Mouse (Mus musculus): Measurements from ENCODE around the gene Ttc7b. TPM values are rescaled to one million over a fixed set of nuclear protein-coding genes. Genes with fewer than 3 reads are reported as not detected.

Ttc7b gene
- polyA plus RNA-seq, 2 experiments = 1.3 to 3.5 TPM

DNA sequence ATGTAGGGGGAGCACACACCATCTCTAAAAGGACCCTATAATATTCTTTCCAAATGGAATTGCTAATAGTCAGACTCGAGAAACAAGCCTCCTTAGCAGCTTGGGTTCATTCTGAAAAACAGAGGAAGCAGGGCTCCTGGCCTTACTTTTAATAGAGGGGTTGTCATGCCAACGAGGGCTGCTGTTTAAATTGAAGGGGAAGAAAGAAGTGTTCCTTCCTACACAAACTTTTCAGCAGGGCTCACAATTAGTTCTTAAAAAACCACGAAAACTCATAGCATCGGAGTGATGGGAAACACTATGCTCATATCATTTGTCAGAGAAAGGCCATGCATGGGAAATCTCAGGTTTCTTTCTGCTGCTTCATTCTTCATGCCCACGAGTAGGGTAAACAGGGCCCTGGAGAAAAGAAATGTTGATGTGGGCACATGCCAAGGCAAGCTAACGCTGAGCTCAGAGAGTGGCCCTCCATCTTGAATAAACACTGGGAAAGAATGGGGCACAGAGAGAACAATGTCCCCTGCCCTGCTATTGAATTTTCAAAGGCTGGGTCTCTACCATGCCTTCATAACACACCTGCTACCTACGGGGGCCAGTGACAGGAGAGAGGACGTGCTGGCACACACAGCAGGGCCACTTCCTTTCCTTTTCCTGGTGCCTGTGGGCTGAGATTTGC lies 122.2 kb downstream of the Ttc7b start:
- no peak for TF ChIP-seq CTCF (IDR thresholded peaks at IDR 0.05; ENCODE audit: low read depth)
- TF ChIP-seq EP300 (IDR thresholded peaks at IDR 0.05; ENCODE audit: low read depth) = no peak
- Histone ChIP-seq H3K9ac (replicated peaks) (no peak overlapping the region), H3K4me2 (ENCODE audit: low read depth) (no peak overlapping the region), H3K9me3 (ENCODE audit: control insufficient read depth, low read length) (no peaks in the 10 kb centered on the region), H3K27ac (no peak overlapping the region), H3K27me3 (ENCODE audit: control insufficient read depth, insufficient read depth, low read length) (no peaks in the 10 kb centered on the region), H3K36me3 (replicated peaks; ENCODE audit: control insufficient read depth, insufficient read depth, low read depth) (no peaks in the 10 kb centered on the region), H3K4me1 (replicated peaks; ENCODE audit: control insufficient read depth in 2 of 2, insufficient read depth in 2 of 2, low read length in 1 of 2) (0 out of 4 replicates have a peak, but pooled peaks cover 0 to 4% of the 10 kb centered on the region in 2 experiments), H3K4me3 (ENCODE audit: insufficient read depth in 1 of 2, low read depth in 2 of 2, low read length in 2 of 2) (no peak overlapping the region)
- DNase-seq (ENCODE audit: low read depth in 3 of 3, low spot score in 3 of 3) (no peak), ATAC-seq (ENCODE audit: insufficient read depth) (no peak)
- 59% methylated on average over 8 of the region's 8 CpGs for WGBS (ENCODE audit: insufficient replicate concordance)

DNA sequence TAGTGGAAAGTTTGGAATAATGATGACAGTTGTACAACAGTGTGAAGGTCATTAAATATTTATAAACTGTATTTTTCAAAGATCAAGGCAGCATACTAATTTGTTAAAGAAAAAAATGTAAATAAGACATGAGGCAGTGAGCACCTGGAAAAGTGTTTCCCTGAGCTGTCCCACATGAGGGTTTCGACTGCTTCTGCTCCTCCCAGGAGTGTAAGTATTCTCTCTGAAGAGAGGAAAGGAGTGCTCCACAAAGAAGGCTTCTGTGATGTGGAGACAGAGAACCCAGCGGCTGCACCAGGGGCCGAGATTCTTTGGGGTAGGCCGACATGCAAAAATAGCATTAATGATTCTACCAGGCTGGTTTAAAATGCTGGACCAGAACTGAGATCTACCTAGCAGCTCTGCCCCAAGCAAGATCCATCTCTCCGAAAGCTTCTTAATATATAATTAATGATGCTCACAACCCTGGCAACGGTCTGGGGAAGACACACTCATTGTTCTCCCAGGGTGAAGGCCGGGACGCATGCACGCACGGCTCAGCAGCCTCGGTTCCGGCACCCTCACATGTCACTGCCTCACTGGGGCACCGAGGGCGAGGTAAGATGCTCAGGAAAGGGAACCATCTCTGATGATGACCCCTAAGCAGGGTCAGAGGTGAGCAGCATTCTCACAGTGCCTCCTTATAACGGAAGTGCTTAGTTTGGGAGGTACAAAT lies 123.0 kb downstream of the Ttc7b start:
- Histone ChIP-seq H3K4me1 (replicated peaks; ENCODE audit: control insufficient read depth in 2 of 2, insufficient read depth in 2 of 2, low read length in 1 of 2) (peaks cover 0 to 6% of the 10 kb centered on the region in 2 experiments; a peak in 1 of 4 replicates), H3K27ac (no peak overlapping the region), H3K9ac (replicated peaks) (no peak overlapping the region), H3K4me3 (ENCODE audit: insufficient read depth in 1 of 2, low read depth in 2 of 2, low read length in 2 of 2) (no peak overlapping the region), H3K4me2 (ENCODE audit: low read depth) (no peak overlapping the region), H3K27me3 (ENCODE audit: control insufficient read depth, insufficient read depth, low read length) (no peaks in the 10 kb centered on the region), H3K36me3 (replicated peaks; ENCODE audit: control insufficient read depth, insufficient read depth, low read depth) (no peaks in the 10 kb centered on the region), H3K9me3 (ENCODE audit: control insufficient read depth, low read length) (no peaks in the 10 kb centered on the region)
- DNase-seq (ENCODE audit: low read depth in 3 of 3, low spot score in 3 of 3) = no peak
- 75% methylated on average over 15 of the region's 15 CpGs for WGBS (ENCODE audit: insufficient replicate concordance)
- no peak for TF ChIP-seq CTCF (IDR thresholded peaks at IDR 0.05; ENCODE audit: low read depth)
- no peak for TF ChIP-seq EP300 (IDR thresholded peaks at IDR 0.05; ENCODE audit: low read depth)
- no peak for ATAC-seq (ENCODE audit: insufficient read depth)

DNA sequence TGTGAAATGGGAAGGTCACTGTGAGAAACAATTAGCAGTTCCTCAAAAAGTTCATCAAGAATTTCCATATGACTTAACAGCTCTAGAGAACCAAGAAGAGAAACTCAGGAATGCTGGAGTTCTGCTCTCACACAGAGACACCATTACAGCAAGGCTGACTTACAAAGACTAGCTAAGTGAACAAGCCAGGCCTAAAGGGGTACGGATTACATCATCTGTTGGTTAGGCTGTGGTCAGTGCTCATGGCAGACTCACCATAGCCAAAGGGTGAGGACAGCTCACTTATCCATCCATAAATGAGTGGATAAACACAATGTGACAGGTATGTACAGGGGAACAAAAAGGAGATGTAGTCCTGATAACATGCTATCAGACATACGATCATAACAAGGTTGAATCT lies 123.8 kb downstream of the Ttc7b start:
- Histone ChIP-seq H3K27ac (no peak overlapping the region), H3K9ac (replicated peaks) (no peak overlapping the region), H3K4me1 (replicated peaks; ENCODE audit: control insufficient read depth in 2 of 2, insufficient read depth in 2 of 2, low read length in 1 of 2) (peaks cover 0 to 6% of the 10 kb centered on the region in 2 experiments; a peak in 1 of 4 replicates), H3K4me3 (ENCODE audit: insufficient read depth in 1 of 2, low read depth in 2 of 2, low read length in 2 of 2) (no peak overlapping the region), H3K4me2 (ENCODE audit: low read depth) (no peak overlapping the region), H3K9me3 (ENCODE audit: control insufficient read depth, low read length) (no peaks in the 10 kb centered on the region), H3K27me3 (ENCODE audit: control insufficient read depth, insufficient read depth, low read length) (no peaks in the 10 kb centered on the region), H3K36me3 (replicated peaks; ENCODE audit: control insufficient read depth, insufficient read depth, low read depth) (no peaks in the 10 kb centered on the region)
- no peak for DNase-seq (ENCODE audit: low read depth in 3 of 3, low spot score in 3 of 3)
- no peak for ATAC-seq (ENCODE audit: insufficient read depth)
- WGBS (ENCODE audit: insufficient replicate concordance) = 79% methylated on average over 2 of the region's 2 CpGs
- TF ChIP-seq EP300 (IDR thresholded peaks at IDR 0.05; ENCODE audit: low read depth) (no peak), CTCF (IDR thresholded peaks at IDR 0.05; ENCODE audit: low read depth) (no peak)

DNA sequence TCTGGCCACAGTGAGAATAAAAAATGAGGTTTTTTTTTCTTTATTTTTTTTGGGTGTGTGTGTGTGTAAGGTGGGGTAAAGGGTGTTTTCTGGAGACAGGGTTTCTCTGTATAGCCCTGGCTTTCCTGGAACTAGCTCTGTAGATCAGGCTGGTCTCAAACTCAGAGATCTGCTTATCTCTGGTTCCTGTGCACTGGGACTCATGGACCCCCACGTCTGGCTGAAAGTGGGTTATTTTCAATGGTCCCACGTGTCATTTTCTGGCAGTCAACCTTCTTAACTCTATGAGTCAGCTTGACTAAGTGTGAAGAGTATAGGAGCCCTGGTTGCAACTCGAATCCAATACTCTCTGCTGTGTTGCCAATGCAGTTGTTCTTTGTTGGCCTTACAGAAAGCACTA lies 127.1 kb downstream of the Ttc7b start:
- Histone ChIP-seq H3K4me3 (ENCODE audit: insufficient read depth in 1 of 2, low read depth in 2 of 2, low read length in 2 of 2) (no peak overlapping the region), H3K27ac (no peak overlapping the region), H3K27me3 (ENCODE audit: control insufficient read depth, insufficient read depth, low read length) (no peaks in the 10 kb centered on the region), H3K9me3 (ENCODE audit: control insufficient read depth, low read length) (no peaks in the 10 kb centered on the region), H3K9ac (replicated peaks) (no peak overlapping the region), H3K36me3 (replicated peaks; ENCODE audit: control insufficient read depth, insufficient read depth, low read depth) (no peaks in the 10 kb centered on the region), H3K4me2 (ENCODE audit: low read depth) (no peak overlapping the region), H3K4me1 (replicated peaks; ENCODE audit: control insufficient read depth in 2 of 2, insufficient read depth in 2 of 2, low read length in 1 of 2) (peaks cover 0 to 6% of the 10 kb centered on the region in 2 experiments; a peak in 1 of 4 replicates)
- TF ChIP-seq EP300 (IDR thresholded peaks at IDR 0.05; ENCODE audit: low read depth) (no peak), CTCF (IDR thresholded peaks at IDR 0.05; ENCODE audit: low read depth) (no peak)
- 28% methylated on average over 3 of the region's 3 CpGs for WGBS (ENCODE audit: insufficient replicate concordance)
- ATAC-seq (ENCODE audit: insufficient read depth) (no peak), DNase-seq (ENCODE audit: low read depth in 3 of 3, low spot score in 3 of 3) (no peak)

DNA sequence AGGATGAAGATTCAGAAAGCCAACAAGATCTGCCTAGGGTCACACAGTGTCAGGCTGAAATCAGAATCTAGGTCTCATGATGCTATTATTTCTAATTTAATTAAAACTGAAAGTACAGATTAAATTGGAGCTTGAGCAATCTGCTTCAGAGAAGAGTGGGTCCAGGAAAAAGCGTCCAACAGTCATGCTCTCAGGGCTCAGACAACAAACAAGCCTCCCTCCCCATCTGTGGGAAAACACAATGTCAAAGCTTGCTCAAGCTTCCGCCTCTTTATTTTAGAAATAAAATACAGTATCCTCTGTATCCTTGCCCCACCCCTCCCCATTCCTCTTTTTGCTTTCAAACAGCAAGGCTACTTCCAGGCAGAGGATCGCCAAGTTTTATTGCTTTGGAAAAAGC lies 127.5 kb downstream of the Ttc7b start:
- Histone ChIP-seq H3K9ac (replicated peaks) (no peak overlapping the region), H3K36me3 (replicated peaks; ENCODE audit: control insufficient read depth, insufficient read depth, low read depth) (no peaks in the 10 kb centered on the region), H3K4me1 (replicated peaks; ENCODE audit: control insufficient read depth in 2 of 2, insufficient read depth in 2 of 2, low read length in 1 of 2) (peaks cover 0 to 6% of the 10 kb centered on the region in 2 experiments; a peak in 1 of 4 replicates), H3K4me3 (ENCODE audit: insufficient read depth in 1 of 2, low read depth in 2 of 2, low read length in 2 of 2) (no peak overlapping the region), H3K9me3 (ENCODE audit: control insufficient read depth, low read length) (no peaks in the 10 kb centered on the region), H3K27ac (no peak overlapping the region), H3K4me2 (ENCODE audit: low read depth) (no peak overlapping the region), H3K27me3 (ENCODE audit: control insufficient read depth, insufficient read depth, low read length) (no peaks in the 10 kb centered on the region)
- TF ChIP-seq CTCF (IDR thresholded peaks at IDR 0.05; ENCODE audit: low read depth) = no peak
- DNase-seq (ENCODE audit: low read depth in 3 of 3, low spot score in 3 of 3) (no peak), ATAC-seq (ENCODE audit: insufficient read depth) (no peak)
- 46% methylated on average over 3 of the region's 3 CpGs for WGBS (ENCODE audit: insufficient replicate concordance)

Data from liver, embryonic 14.5 days (tissue).